In genomic region chr13:104122078-104122840, GRCm38 (mm10) we compare ENCODE assay signal across 17 mouse cellular contexts. TPM values are rescaled to one million over a fixed set of nuclear protein-coding genes. Genes with fewer than 3 reads are reported as not detected.
DNase-seq lines count a peak whose midpoint lies in the region; ATAC-seq and TF ChIP-seq lines count a peak whose summit lies in the region.
"Had no signal": no experiment of that assay in that cellular context is flagged by ENCODE, and none has a peak within 500 bp of the region (broad histone marks: within the 10 kb centered on the region; RNA-seq: fewer than 3 reads in every experiment).

No protein-coding gene starts in this region.

- H3K27me3 ChIP-seq in kidney, postnatal 0 days (ENCODE audit: insufficient read depth, low read length) = no peaks in the 10 kb centered on the region
- no peaks in the 10 kb centered on the region for H3K27me3 ChIP-seq in kidney, adult 2 months (replicated peaks; ENCODE audit: control insufficient read depth, insufficient read depth, low read length)
- H3K27me3 ChIP-seq in E14TG2a.4 (ENCODE audit: insufficient read depth, low read length) = no peaks in the 10 kb centered on the region
- no peaks in the 10 kb centered on the region for H3K27me3 ChIP-seq in intestine, embryonic 16.5 days (replicated peaks; ENCODE audit: control insufficient read depth, insufficient read depth, low read length)
- H3K27me3 ChIP-seq: forebrain, embryonic 15.5 days; heart, embryonic 15.5 days; liver, embryonic 13.5 days; neural tube, embryonic 12.5 days had no signal

- peak overlapping the region; percentile 15; the same call in 1 of the 2 replicates for H3K4me3 ChIP-seq in kidney, postnatal 0 days (replicated peaks; ENCODE audit: low read depth, low read length)
- H3K4me3 ChIP-seq in kidney, adult 2 months (ENCODE audit: insufficient read depth, low read depth, low read length) = no peak overlapping the region
- H3K4me3 ChIP-seq in E14TG2a.4 (replicated peaks; ENCODE audit: low read length) = peak overlapping the region; percentile 30; the same call in 1 of the 2 replicates
- H3K4me3 ChIP-seq in intestine, embryonic 16.5 days (ENCODE audit: low read length) = no peak overlapping the region
- H3K4me3 ChIP-seq: forebrain, embryonic 15.5 days; heart, embryonic 15.5 days; left cerebral cortex, adult 2 months; liver, embryonic 13.5 days; megakaryocyte, embryonic 14.5 days; neural tube, embryonic 12.5 days had no signal

- 0 out of 2 replicates have a peak overlapping the region, but pooled peaks have one; percentile 11 for H3K27ac ChIP-seq in kidney, postnatal 0 days
- H3K27ac ChIP-seq in kidney, adult 2 months (ENCODE audit: insufficient read depth, low read depth, low read length) = no peak overlapping the region
- H3K27ac ChIP-seq in intestine, embryonic 16.5 days (ENCODE audit: low read length) = no peak overlapping the region
- H3K27ac ChIP-seq: forebrain, embryonic 15.5 days; heart, embryonic 15.5 days; left cerebral cortex, adult 2 months; liver, embryonic 13.5 days; neural tube, embryonic 12.5 days had no signal

- DNase-seq in frontal cortex, postnatal 10 days (ENCODE audit: low spot score in 2 of 2) = no peak
- DNase-seq in kidney, postnatal 0 days (ENCODE audit: low spot score) = peak; percentile 56
- DNase-seq in kidney, adult 2 months = no peak
- DNase-seq in neural tube, embryonic 10.5 days (ENCODE audit: extremely low spot score, low spot score) = no peak
- DNase-seq in T-cell, adult 2 months (ENCODE audit: low spot score) = no peak
- DNase-seq: cerebellum, adult 11 months; cerebellum, postnatal 14 days; liver, embryonic 13.5 days; right cerebral cortex, postnatal 14 days had no signal

- no peaks in the 10 kb centered on the region for H3K4me1 ChIP-seq in kidney, postnatal 0 days (replicated peaks; ENCODE audit: insufficient read depth, low read length)
- H3K4me1 ChIP-seq in kidney, adult 2 months (ENCODE audit: control insufficient read depth, insufficient read depth, low read length) = no peaks in the 10 kb centered on the region
- H3K4me1 ChIP-seq in E14TG2a.4 (replicated peaks; ENCODE audit: low read depth, low read length) = peaks cover 11% of the 10 kb centered on the region
- H3K4me1 ChIP-seq in intestine, embryonic 16.5 days (ENCODE audit: control insufficient read depth, insufficient read depth, low read length) = peaks cover 2% of the 10 kb centered on the region; the same call in 1 of the 2 replicates
- H3K4me1 ChIP-seq: forebrain, embryonic 15.5 days; heart, embryonic 15.5 days; liver, embryonic 13.5 days; megakaryocyte, embryonic 14.5 days; neural tube, embryonic 12.5 days had no signal

- WGBS in kidney, postnatal 0 days = 25% methylated on average over 17 of the region's 17 CpGs
- 44% methylated on average over 17 of the region's 17 CpGs for WGBS in kidney, adult 2 months
- 52% methylated on average over 17 of the region's 17 CpGs for WGBS in intestine, embryonic 16.5 days

- ATAC-seq in frontal cortex, adult (ENCODE audit: low TSS enrichment) = peak; percentile 53
- ATAC-seq in kidney, postnatal 0 days (replicated peaks; ENCODE audit: low FRiP score, low read depth) = peak; percentile 66
- ATAC-seq in intestine, embryonic 16.5 days = peak; percentile 28; the same call in 1 of the 2 replicates
- ATAC-seq: forebrain, embryonic 15.5 days had no signal

- TF ChIP-seq CTCF in kidney, postnatal 0 days (IDR thresholded peaks at IDR 0.05; ENCODE audit: low read depth) = no peak
- TF ChIP-seq CTCF in kidney, adult 2 months (conservative IDR thresholded peaks at IDR 0.05; ENCODE audit: insufficient read depth, insufficient read length, low read depth, low read length) = no peak
- TF ChIP-seq CTCF in E14TG2a.4 (conservative IDR thresholded peaks at IDR 0.05; ENCODE audit: low read length) = no peak

- 0 out of 2 replicates have a peak, but pooled peaks cover 6% of the 10 kb centered on the region for H3K36me3 ChIP-seq in kidney, postnatal 0 days (ENCODE audit: insufficient read depth, low read length)
- H3K36me3 ChIP-seq in kidney, adult 2 months (ENCODE audit: control insufficient read depth, insufficient read depth, low read length) = no peaks in the 10 kb centered on the region
- 0 out of 2 replicates have a peak, but pooled peaks cover 8% of the 10 kb centered on the region for H3K36me3 ChIP-seq in E14TG2a.4 (ENCODE audit: insufficient read depth, low read length)
- H3K36me3 ChIP-seq in intestine, embryonic 16.5 days (ENCODE audit: control insufficient read depth, insufficient read depth, low read length) = no peaks in the 10 kb centered on the region
- H3K36me3 ChIP-seq: heart, embryonic 15.5 days; liver, embryonic 13.5 days had no signal

- TF ChIP-seq POLR2A in kidney, adult 2 months (IDR thresholded peaks at IDR 0.05; ENCODE audit: low read depth, low read length) = no peak

- peak overlapping the region; percentile 49 for H3K4me2 ChIP-seq in kidney, postnatal 0 days (ENCODE audit: low read length)
- H3K4me2 ChIP-seq in intestine, embryonic 16.5 days (ENCODE audit: low read depth, low read length) = peak overlapping the region; percentile 11; the same call in 1 of the 2 replicates
- H3K4me2 ChIP-seq: forebrain, embryonic 15.5 days; heart, embryonic 15.5 days; liver, embryonic 13.5 days; neural tube, embryonic 12.5 days had no signal

- no peaks in the 10 kb centered on the region for H3K9me3 ChIP-seq in kidney, postnatal 0 days (replicated peaks; ENCODE audit: low read length)
- no peaks in the 10 kb centered on the region for H3K9me3 ChIP-seq in E14TG2a.4 (ENCODE audit: low read length)
- H3K9me3 ChIP-seq in intestine, embryonic 16.5 days (ENCODE audit: control insufficient read depth, low read length) = no peaks in the 10 kb centered on the region
- H3K9me3 ChIP-seq: forebrain, embryonic 15.5 days; heart, embryonic 15.5 days; liver, embryonic 13.5 days; megakaryocyte, embryonic 14.5 days; neural tube, embryonic 12.5 days had no signal

- H3K9ac ChIP-seq in kidney, postnatal 0 days (ENCODE audit: low read depth, low read length) = no peak overlapping the region
- no peak overlapping the region for H3K9ac ChIP-seq in intestine, embryonic 16.5 days (ENCODE audit: low read depth, low read length)
- H3K9ac ChIP-seq: forebrain, embryonic 15.5 days; heart, embryonic 15.5 days; liver, embryonic 13.5 days; neural tube, embryonic 12.5 days had no signal

RNA-seq across cellular contexts. Expression of gene Sgtb, which starts 12.7 kb away (rescaled TPM):
- polyA plus RNA-seq in kidney, postnatal 0 days (2015; fragmentation: Nextera tagmentation; extraction: Ambion mirVana) = 5.6 and 5.9 TPM in 2 replicates
- 1.1 and 1.3 TPM in 2 replicates for polyA plus RNA-seq in kidney, adult 2 months (2012; rRNA removed)
- 3.0 and 3.3 TPM in 2 replicates for polyA plus RNA-seq in intestine, embryonic 16.5 days (2015; fragmentation: Nextera tagmentation; extraction: Ambion mirVana)

RNA-seq across cellular contexts. Expression of gene Nln, which starts 12.8 kb away (rescaled TPM):
- polyA plus RNA-seq in kidney, postnatal 0 days (2015; fragmentation: Nextera tagmentation; extraction: Ambion mirVana) = 13.5 and 15.2 TPM in 2 replicates
- 10.7 and 11.3 TPM in 2 replicates for polyA plus RNA-seq in kidney, adult 2 months (2012; rRNA removed)
- 18.7 and 19.9 TPM in 2 replicates for polyA plus RNA-seq in intestine, embryonic 16.5 days (2015; fragmentation: Nextera tagmentation; extraction: Ambion mirVana)

RNA-seq across cellular contexts. Expression of gene Trappc13, which starts 56.0 kb away (rescaled TPM):
- 43.5 and 48.1 TPM in 2 replicates for polyA plus RNA-seq in kidney, postnatal 0 days (2015; fragmentation: Nextera tagmentation; extraction: Ambion mirVana)
- polyA plus RNA-seq in kidney, adult 2 months (2012; rRNA removed) = 10.3 and 12.1 TPM in 2 replicates
- polyA plus RNA-seq in intestine, embryonic 16.5 days (2015; fragmentation: Nextera tagmentation; extraction: Ambion mirVana) = 50.4 and 54.5 TPM in 2 replicates

RNA-seq across cellular contexts. Expression of gene Trim23, which starts 56.3 kb away (rescaled TPM):
- polyA plus RNA-seq in kidney, postnatal 0 days (2015; fragmentation: Nextera tagmentation; extraction: Ambion mirVana) = 16.6 and 18.1 TPM in 2 replicates
- polyA plus RNA-seq in kidney, adult 2 months (2012; rRNA removed) = 2.8 and 4.0 TPM in 2 replicates
- polyA plus RNA-seq in intestine, embryonic 16.5 days (2015; fragmentation: Nextera tagmentation; extraction: Ambion mirVana) = 9.0 and 9.3 TPM in 2 replicates

Comparison
In these comparisons a context has a peak if more than half of its experiments do, and no peak if none do; other contexts are left out.
1. H3K4me3 ChIP-seq: peak in kidney, postnatal 0 days (single experiment) and E14TG2a.4 (single experiment); none in kidney, adult 2 months (single experiment) and intestine, embryonic 16.5 days (single experiment).
2. Peak in every context shown above with its lines, with median percentiles within 50 percentile points of each other: ATAC-seq.